Mouse (Mus musculus) stomach, postnatal 0 days (tissue): ENCODE measurements at regions not wholly inside any gene's neighbourhood (a gene's known extent, or its start where the extent isn't known, plus 50 kb on each side); places are given as distances from the start of the nearest gene placed in this dataset.

Experiments
- CTCF ChIP-seq: IDR thresholded peaks from 2 replicates; pipeline ENCODE4 v1.5.1; 2016; ENCODE audit warnings: antibody characterized with exemption, low read depth, mild to moderate bottlenecking, moderate library complexity
- EP300 ChIP-seq: optimal IDR thresholded peaks from 2 replicates; pipeline ENCODE3; 2016; ENCODE audit warnings: antibody characterized with exemption

DNA sequence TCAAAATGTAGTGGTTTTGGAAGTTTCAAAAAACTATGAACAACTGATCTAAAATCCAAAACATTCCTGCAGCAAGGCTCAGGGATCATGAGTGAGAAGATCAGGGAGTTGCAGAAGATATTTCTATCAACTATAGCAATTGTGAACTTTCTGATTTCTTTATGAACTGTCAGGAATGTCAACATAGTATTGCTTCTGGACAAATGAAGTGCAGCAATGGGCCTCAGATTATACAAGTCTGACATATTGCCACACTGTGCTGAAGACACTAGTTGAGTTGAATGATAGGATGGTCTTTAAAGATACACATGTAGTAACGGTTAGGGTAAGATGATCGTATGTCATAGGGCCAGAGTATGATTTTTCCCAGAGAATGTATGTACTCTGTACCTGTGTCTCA, 290.4 kb upstream of the Meox2 start:
- no peak for TF ChIP-seq CTCF
- no peak for TF ChIP-seq EP300
